Mouse (Mus musculus): ENCODE data around the gene Gm10837.
A peak's percentile ranks its signal among the peaks of the same experiment; 100 is the strongest.
"Not testable (repeated sequence)": the region's sequence is repeated elsewhere in the genome, so short reads cannot be mapped to it uniquely, and the experiment has no call there.

Gm10837 gene

GRCm38 (mm10) chr14:122490441-122491328, at the start of gene Gm10837:
Gene Gm10837 (plus strand): TSS chr14:122490586.
- DNase-seq (ENCODE audit: low spot score), result no peak

DNA sequence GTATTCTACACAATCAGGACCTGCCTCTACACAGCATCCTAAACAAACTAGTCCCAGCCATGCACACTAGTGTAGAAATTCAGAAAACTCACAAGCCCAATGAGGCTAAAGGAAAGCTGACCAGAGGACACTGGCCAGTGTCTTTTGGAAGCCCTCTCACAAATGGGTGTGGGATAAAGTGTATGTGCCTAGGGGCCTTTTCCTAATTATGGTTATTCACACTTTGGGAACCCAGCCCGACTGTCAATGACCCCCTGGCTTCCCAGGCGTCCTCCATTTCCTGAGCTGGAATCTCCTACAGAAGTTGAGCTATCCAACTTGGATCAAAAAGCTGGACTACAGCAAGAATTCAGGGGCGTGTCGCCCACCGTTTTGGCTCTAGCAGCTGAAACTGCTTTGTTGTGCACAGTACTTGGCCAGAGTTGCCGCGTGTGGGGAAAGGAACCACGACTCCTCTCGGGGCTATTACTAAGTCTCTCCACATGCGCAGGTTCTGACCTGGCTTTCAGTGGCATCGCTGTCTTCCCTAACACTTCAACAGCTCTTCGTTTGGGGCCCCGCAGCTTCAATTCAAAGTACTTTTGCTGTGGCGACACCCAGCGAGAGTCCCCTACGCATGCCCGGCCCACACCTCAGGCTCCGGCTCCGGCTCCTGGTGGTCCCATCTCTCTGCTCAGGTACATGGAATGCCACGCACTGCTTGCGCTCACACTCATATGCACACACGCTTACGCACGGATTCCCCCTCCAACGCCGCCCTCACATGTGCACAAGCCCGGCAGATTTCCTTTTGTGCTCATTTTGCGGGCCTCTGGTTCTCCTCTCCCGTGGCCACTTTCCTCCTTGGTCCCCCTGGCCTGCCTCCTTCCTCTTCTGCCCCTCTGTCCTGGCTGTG, 40.5 kb upstream of the Gm10837 start:
- DNase-seq (ENCODE audit: low spot score), result no peak

DNA sequence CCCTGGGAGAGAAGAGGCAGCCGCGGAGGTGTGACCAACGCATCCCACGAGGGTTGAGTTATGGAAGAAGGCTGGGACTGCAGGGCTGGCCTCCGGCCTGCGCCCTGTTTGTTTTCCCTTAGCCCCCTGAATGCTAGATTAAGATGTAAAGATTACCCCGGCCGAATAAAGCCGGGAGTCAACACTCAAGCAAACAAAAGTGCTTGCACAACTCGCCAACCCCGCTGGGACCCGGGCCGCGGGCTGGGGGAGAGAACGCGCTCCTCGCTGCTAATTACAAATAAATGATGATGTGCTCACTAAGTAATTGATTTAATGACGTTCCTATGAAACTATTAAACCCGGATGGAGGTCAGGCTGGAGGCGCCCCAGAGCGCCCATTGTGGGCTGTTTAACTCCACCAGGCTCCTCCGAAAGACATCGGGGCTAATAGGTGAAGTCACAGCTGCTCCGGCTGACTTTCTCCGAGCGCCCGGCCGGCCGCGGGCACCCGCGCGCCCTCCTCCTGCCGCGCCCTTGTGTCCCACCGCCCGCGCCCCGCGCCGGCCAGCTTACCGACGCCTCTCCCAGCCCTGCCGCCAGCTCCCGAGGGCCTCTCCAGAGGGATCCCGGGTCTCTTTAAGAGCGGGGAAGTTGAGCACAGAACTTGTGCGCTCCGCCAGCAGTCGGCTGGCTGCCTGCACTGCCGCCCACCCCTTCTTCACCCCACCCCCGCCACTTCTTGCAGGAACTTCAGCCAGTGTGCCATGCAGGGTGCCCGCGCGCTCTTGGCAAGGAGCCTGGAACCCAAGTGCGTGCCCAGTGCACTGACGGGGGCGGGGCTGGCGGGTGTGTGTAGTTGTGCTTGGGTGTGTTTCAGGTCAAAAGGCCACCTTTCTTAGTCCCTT, 39.6 kb upstream of the Gm10837 start, which contains the start of gene Gm5089:
Gene Gm5089 (minus strand): TSS at position 620 of the 887 bp plus-strand sequence.
- peak; percentile 47 for DNase-seq (ENCODE audit: low spot score)

GRCm38 (mm10) chr14:122451551-122452145, 38.7 kb upstream of the Gm10837 start:
- no peak for DNase-seq (ENCODE audit: low spot score)

DNA sequence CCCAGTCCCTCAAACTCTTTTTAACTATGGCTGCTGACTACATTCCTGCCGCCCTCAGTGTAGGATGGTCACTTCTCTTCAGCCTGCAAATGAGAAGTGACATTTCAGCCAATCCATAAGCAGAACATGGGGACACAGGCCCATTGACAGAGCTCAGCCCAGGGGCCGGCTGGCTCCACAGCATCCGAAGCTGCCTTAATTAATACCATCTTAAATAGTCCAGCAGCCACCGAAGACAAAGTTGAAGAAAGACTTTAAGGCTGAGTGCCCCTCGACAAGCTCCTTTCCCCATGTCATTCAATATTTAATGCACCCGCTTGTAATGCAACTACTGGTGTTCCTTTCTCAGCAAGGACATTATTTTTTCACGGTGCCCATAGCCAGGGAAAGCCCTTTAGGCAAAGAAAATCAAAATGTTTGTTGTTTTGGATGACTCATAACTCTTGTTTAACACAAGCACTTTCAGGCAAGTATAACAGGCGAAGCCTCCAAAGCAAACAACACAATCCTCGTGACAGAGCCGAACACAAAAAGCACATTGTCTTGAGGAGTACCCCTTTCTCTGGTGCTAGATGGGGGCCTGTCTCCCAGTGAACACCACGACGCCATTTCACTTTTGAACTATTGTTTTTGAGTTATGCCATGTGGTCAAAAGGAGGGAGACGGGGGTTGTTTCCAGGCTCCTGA, 37.5 kb upstream of the Gm10837 start:
- DNase-seq (ENCODE audit: low spot score), result no peak

GRCm38 (mm10) chr14:122453388-122453995, 36.9 kb upstream of the Gm10837 start:
- no peak for DNase-seq (ENCODE audit: low spot score)

DNA sequence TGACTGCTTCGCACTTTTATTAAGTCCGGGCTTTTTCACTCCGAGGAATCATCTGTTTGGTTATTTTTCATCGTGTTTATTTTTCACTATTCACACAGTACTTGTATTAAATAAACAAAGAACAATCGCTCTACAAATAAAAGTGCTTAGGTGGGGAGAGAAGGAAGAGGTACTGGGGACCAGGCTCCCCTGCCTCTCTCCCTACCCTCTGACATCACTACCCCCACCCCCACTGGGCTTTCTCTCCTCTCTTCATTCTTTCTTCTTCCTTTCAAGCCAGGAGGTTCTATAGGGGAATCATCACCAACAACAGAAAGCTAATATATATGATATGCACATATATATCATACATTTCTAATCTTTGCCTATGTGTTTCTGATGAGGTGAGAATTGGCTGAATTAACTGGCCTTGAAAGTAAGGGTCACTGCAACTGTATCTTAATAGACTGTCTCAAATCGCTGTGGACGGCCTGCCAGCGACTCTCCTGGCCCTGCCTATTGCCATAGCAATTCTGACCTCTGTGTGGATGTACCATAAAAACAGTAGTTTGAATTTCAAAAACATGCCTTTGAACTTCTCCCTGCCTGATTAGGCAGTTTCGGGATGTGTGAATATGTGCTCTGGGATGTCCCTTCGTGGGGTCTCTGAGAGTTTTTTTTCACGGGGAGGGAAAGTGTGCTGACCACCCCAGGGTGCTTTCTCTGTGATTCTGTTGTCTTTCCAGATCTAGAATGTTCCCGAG, 36.2 kb upstream of the Gm10837 start:
- DNase-seq (ENCODE audit: low spot score), result no peak

- DNase-seq (ENCODE audit: low spot score), result no peak
Measured at GRCm38 (mm10) chr14:122454901-122455561, 35.4 kb upstream of the Gm10837 start.

DNA sequence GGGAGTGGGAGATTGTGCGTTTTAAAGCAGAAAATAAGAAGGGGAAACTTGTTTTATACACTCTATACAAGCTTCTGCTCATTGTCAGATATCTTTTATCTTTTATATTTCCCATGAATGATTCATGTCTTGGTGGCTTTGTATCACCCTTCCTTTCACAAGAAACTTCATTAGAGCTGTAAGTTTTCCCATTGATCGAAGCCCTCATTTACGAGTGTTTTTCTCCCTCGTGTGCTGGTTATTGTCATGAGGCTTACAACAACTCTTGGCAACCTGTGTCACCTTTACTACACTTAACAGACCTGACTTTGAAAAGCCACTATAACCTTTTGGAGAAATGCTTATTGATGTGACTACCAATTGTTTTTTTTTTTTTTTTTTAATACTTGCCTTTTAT, 34.8 kb upstream of the Gm10837 start:
- no peak for DNase-seq (ENCODE audit: low spot score)

GRCm38 (mm10) chr14:122459332-122459731, 31.1 kb upstream of the Gm10837 start:
- not testable (repeated sequence) for DNase-seq (ENCODE audit: low spot score)

GRCm38 (mm10) chr14:122459776-122460175, 30.6 kb upstream of the Gm10837 start:
- no peak for DNase-seq (ENCODE audit: low spot score)

GRCm38 (mm10) chr14:122460226-122460625, 30.2 kb upstream of the Gm10837 start:
- no peak for DNase-seq (ENCODE audit: low spot score)

DNA sequence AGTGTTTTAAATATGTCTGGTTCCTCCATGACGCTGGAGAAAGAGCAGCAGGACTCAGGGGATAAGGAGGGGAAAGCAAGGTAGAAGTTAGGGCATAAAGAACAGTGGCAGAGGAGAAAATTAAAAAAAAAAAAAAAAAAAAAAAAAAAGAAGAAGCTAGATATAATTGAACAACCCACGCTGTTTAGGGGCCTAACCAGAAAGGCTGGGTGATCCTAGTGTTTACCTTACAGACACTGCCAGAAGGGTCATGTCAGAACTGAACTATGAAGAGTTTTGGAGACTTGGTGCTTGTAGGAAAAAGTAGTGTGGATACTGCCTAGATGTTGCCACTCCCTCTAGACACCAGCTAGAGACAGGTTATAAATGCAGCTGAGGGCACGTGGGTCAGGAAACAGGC, 28.9 kb upstream of the Gm10837 start:
- no peak for DNase-seq (ENCODE audit: low spot score)

DNA sequence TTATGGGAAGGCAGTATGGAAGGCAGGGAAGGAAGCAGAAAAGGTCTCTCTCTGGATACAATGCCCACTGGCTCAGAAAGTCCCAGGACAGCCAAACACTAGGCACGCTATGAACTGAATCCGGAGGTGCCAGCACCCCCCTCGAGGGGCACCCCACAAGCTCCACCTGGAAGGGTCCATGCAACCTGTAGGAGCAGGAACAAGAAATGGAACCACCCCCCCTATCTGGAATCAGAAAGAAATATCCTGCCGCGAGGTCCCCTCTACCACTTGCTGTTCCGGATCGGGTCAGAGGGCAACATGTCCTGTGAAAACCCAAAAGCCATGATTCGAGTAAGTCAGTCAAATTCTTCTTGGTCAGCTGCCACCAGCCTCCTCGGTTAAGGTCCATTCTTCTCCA, 28.4 kb upstream of the Gm10837 start:
- DNase-seq (ENCODE audit: low spot score), result no peak

- no peak for DNase-seq (ENCODE audit: low spot score)
Measured at GRCm38 (mm10) chr14:122462689-122463079, 27.7 kb upstream of the Gm10837 start.

DNA sequence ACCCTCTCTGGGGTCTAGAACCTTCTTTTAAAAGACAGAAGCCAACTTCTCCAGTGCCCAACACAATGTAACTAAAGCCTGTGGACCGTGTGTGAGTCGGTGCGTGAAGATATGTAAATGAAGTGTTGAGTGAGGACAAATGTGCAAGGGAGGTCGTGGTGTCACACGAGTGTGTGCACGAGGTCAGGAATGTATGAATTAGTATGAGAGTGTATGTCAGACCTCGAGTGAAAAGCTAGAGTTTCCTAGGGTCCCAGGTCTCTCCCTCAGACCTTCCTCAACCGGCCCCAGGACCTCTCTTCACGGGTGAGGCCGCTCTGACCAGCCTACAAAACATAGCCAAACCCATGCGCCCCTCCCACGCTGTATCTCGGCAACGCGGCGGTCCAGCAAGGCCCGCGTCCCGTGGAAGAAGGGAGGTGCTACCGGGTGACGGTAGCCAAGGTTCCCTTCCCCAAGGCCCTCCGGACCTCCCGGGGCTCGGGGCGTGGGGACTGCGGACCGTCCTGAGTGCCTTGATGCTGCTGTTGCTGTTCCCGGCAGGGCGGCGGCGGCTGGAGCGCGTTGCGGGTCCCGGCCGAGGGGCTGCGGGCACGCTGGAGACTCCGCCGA, 27.2 kb upstream of the Gm10837 start:
- peak; percentile 35 for DNase-seq (ENCODE audit: low spot score)

GRCm38 (mm10) chr14:122463734-122464341, 26.5 kb upstream of the Gm10837 start:
- DNase-seq (ENCODE audit: low spot score), result peak; percentile 59

DNA sequence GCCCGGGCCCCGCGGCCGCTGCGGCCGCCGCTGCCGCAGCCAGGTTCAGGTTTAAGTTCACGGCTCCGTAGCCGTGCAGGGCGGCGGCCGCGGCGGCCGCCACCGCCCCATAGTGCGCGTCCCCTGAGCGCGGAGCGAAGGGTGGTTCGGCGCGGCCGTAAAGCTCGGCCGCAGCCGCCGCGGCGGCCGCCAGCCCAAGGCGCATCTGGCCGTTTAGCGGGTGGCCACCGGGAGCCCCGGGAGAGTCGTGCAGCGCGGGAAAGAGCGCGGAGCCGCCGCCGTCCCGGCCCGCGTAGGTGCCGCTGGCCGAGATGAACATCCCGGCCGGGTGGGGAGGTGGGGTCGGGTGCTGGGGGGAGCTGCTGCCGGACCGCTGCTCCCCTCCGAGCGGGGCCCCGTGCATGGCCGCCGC, 26.0 kb upstream of the Gm10837 start:
- peak; percentile 39 for DNase-seq (ENCODE audit: low spot score)
